Mouse (Mus musculus) kidney, adult 2 months (tissue): Measurements from ENCODE around the gene G6pc3.

Source experiments
- CTCF ChIP-seq: fragments of 200-500 bp; conservative IDR thresholded peaks from 2 replicates; pipeline ENCODE4 v1.5.1; 2011; ENCODE audit warnings: low read depth, mild to moderate bottlenecking, control low read depth, low read length, moderate library complexity, mixed read lengths; ENCODE audit not compliant: insufficient read depth, insufficient read length
- POLR2A ChIP-seq: fragments of 200-500 bp; IDR thresholded peaks from one replicate; pipeline ENCODE4 v1.6.1; 2011; ENCODE audit warnings: low read depth, low read length, control low read depth

GRCm38 (mm10) chr11:102229331-102229953, 40.0 kb downstream of the G6pc3 start:
- TF ChIP-seq CTCF = no peak
- no peak for TF ChIP-seq POLR2A
